In the genomic region with DNA sequence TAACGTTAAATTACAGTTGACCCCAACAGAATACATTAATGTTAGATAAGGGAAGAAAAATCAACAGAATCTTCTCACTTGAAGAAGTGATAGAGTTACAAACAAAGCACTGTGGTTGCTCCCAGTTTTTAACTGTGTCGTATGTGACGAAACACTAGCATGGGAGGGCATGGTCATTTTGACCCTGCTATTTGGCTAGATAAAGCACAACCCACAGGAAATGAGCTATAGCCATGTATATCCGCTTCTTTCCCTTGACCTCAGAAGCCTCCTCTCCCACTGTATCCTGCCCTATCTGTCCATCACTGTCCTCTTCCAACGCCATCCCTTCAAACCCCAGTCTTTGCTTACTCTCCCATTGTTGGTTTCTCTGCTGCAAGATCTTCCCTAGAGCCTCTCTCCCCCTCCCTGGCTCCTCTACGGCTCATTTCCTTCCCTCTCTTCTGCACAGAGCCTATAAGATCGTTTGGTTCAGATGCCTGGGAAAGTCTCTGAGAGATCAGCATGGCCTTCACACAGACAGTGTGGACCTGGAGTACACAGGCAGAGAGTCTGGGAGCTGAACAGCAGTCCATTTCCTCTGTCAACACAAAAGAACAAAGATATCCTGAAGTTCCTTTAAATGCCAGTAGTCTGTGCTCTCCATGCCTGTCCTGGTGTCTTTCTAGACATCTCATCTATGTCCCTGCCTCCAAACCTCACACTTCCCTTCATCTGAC, we compare ENCODE assay signal across 21 mouse cellular contexts.
DNase-seq lines count a peak whose midpoint lies in the region; ATAC-seq and TF ChIP-seq lines count a peak whose summit lies in the region.
"Had no signal": no experiment of that assay in that cellular context is flagged by ENCODE, and none has a peak within 500 bp of the region (broad histone marks: within the 10 kb centered on the region; RNA-seq: fewer than 3 reads in every experiment).

No protein-coding gene starts in this region.

- intact Hi-C loops in heart, adult 2 months (cut with DNase I): no loop called here

- no peaks in the 10 kb centered on the region for H3K36me3 ChIP-seq in heart, adult 2 months (ENCODE audit: control insufficient read depth, insufficient read depth, low read length)
- no peaks in the 10 kb centered on the region for H3K36me3 ChIP-seq in heart, embryonic 11.5 days (ENCODE audit: control insufficient read depth, insufficient read depth, low read length)
- H3K36me3 ChIP-seq in kidney, embryonic 15.5 days: no peaks in the 10 kb centered on the region
- H3K36me3 ChIP-seq in megakaryocyte, embryonic 14.5 days (replicated peaks; ENCODE audit: low read length): no peaks in the 10 kb centered on the region
- H3K36me3 ChIP-seq: embryonic facial prominence, embryonic 15.5 days; limb, embryonic 13.5 days; neural tube, embryonic 15.5 days had no signal

- DNase-seq in heart, adult 2 months: no peak
- no peak for DNase-seq in kidney, postnatal 36 days
- no peak for DNase-seq in Muller cell, postnatal 12 days (ENCODE audit: inconsistent ontology term)
- DNase-seq: adrenal gland, postnatal 25 days; cerebellum, adult 11-12 months; cerebellum, postnatal 14 days; forebrain, postnatal 0 days; heart, postnatal 4 days; kidney, adult 18-20 months; lung, postnatal 10 days; thymus, postnatal 25 days had no signal

- TF ChIP-seq POLR2A in heart, adult 2 months (IDR thresholded peaks at IDR 0.05; ENCODE audit: insufficient read depth, low read depth, low read length): no peak

- no peak overlapping the region for H3K9ac ChIP-seq in heart, adult 2 months (ENCODE audit: low read depth, low read length)
- no peak overlapping the region for H3K9ac ChIP-seq in heart, embryonic 11.5 days (ENCODE audit: low read depth, low read length)
- no peak overlapping the region for H3K9ac ChIP-seq in kidney, embryonic 15.5 days
- H3K9ac ChIP-seq: embryonic facial prominence, embryonic 15.5 days; forebrain, postnatal 0 days; limb, embryonic 13.5 days; neural tube, embryonic 15.5 days had no signal

- H3K27ac ChIP-seq in heart, adult 2 months: no peak overlapping the region
- H3K27ac ChIP-seq in heart, embryonic 11.5 days (ENCODE audit: low read depth, low read length): no peak overlapping the region
- peak overlapping the region; percentile 56; the same call in 1 of the 2 replicates for H3K27ac ChIP-seq in kidney, embryonic 15.5 days
- H3K27ac ChIP-seq: embryonic facial prominence, embryonic 15.5 days; limb, embryonic 13.5 days; neural tube, embryonic 15.5 days had no signal

- H3K4me3 ChIP-seq in heart, adult 2 months: no peak overlapping the region
- no peak overlapping the region for H3K4me3 ChIP-seq in heart, embryonic 11.5 days (ENCODE audit: low read depth, low read length)
- no peak overlapping the region for H3K4me3 ChIP-seq in kidney, embryonic 15.5 days (replicated peaks)
- H3K4me3 ChIP-seq in megakaryocyte, embryonic 14.5 days (replicated peaks): peak overlapping the region; percentile 82
- H3K4me3 ChIP-seq: embryonic facial prominence, embryonic 15.5 days; limb, embryonic 13.5 days; neural tube, embryonic 15.5 days had no signal

- H3K9me3 ChIP-seq in heart, embryonic 11.5 days (replicated peaks; ENCODE audit: control insufficient read depth, low read length): no peaks in the 10 kb centered on the region
- H3K9me3 ChIP-seq in kidney, embryonic 15.5 days (replicated peaks): no peaks in the 10 kb centered on the region
- no peaks in the 10 kb centered on the region for H3K9me3 ChIP-seq in megakaryocyte, embryonic 14.5 days
- H3K9me3 ChIP-seq: embryonic facial prominence, embryonic 15.5 days; limb, embryonic 13.5 days; neural tube, embryonic 15.5 days had no signal

- no peak for ATAC-seq in heart, embryonic 11.5 days (replicated peaks; ENCODE audit: insufficient number of reproducible peaks, low FRiP score, low TSS enrichment)
- peak; percentile 71 for ATAC-seq in kidney, embryonic 15.5 days (replicated peaks; ENCODE audit: low FRiP score)
- no peak for ATAC-seq in megakaryocyte, adult 5-6 weeks (ENCODE audit: poor library complexity, severe bottlenecking)
- ATAC-seq: forebrain, postnatal 0 days; hindbrain, embryonic 16.5 days; midbrain, embryonic 16.5 days had no signal

- no peak overlapping the region for H3K4me2 ChIP-seq in heart, embryonic 11.5 days
- H3K4me2 ChIP-seq in kidney, embryonic 15.5 days: peak overlapping the region; percentile 12; the same call in 1 of the 2 replicates
- H3K4me2 ChIP-seq: embryonic facial prominence, embryonic 15.5 days; limb, embryonic 13.5 days; neural tube, embryonic 15.5 days had no signal

- TF ChIP-seq EP300 in heart, adult 2 months (IDR thresholded peaks at IDR 0.05; ENCODE audit: insufficient read depth, low read depth, low read length): no peak

- no peaks in the 10 kb centered on the region for H3K27me3 ChIP-seq in heart, adult 2 months (ENCODE audit: control insufficient read depth, insufficient read depth, low read length)
- H3K27me3 ChIP-seq in heart, embryonic 11.5 days (ENCODE audit: control insufficient read depth, insufficient read depth, low read length): no peaks in the 10 kb centered on the region
- no peaks in the 10 kb centered on the region for H3K27me3 ChIP-seq in kidney, embryonic 15.5 days
- H3K27me3 ChIP-seq in megakaryocyte, embryonic 14.5 days (replicated peaks): no peaks in the 10 kb centered on the region
- H3K27me3 ChIP-seq: CH12.LX; embryonic facial prominence, embryonic 15.5 days; limb, embryonic 13.5 days; neural tube, embryonic 15.5 days had no signal

- no peaks in the 10 kb centered on the region for H3K79me2 ChIP-seq in heart, adult 2 months (replicated peaks; ENCODE audit: control insufficient read depth, insufficient read depth, low read length)

- 33% methylated on average over 7 of the region's 7 CpGs for WGBS in heart, adult 2 months
- 46% methylated on average over 7 of the region's 7 CpGs for WGBS in heart, embryonic 11.5 days (ENCODE audit: insufficient replicate concordance)
- WGBS in kidney, embryonic 15.5 days: 14% methylated on average over 7 of the region's 7 CpGs

- H3K4me1 ChIP-seq in heart, adult 2 months (ENCODE audit: control insufficient read depth, insufficient read depth, low read length): peaks cover 2% of the 10 kb centered on the region; the same call in 1 of the 2 replicates
- H3K4me1 ChIP-seq in heart, embryonic 11.5 days (ENCODE audit: control insufficient read depth, insufficient read depth, low read length): 0 out of 2 replicates have a peak, but pooled peaks cover 3% of the 10 kb centered on the region
- H3K4me1 ChIP-seq in kidney, embryonic 15.5 days: peaks cover 25% of the 10 kb centered on the region
- peaks cover 39% of the 10 kb centered on the region for H3K4me1 ChIP-seq in megakaryocyte, embryonic 14.5 days
- H3K4me1 ChIP-seq: embryonic facial prominence, embryonic 15.5 days had no signal

- peak; percentile 43 for TF ChIP-seq CTCF in heart, adult 2 months (IDR thresholded peaks at IDR 0.05)
